In genomic region chr11:68601486-68601991, GRCm38 (mm10) we compare ENCODE assay signal across 9 mouse cellular contexts. TPM values are rescaled to one million over a fixed set of nuclear protein-coding genes. Genes with fewer than 3 reads are reported as not detected.
A peak's percentile ranks its signal among the peaks of the same experiment; 100 is the strongest.
DNase-seq lines count a peak whose midpoint lies in the region; ATAC-seq and TF ChIP-seq lines count a peak whose summit lies in the region.
"Had no signal": no experiment of that assay in that cellular context is flagged by ENCODE, and none has a peak within 500 bp of the region (broad histone marks: within the 10 kb centered on the region; RNA-seq: fewer than 3 reads in every experiment).

No protein-coding gene starts in this region.

- peak overlapping the region; percentile 60 for H3K27ac ChIP-seq in gastrocnemius, adult 2 months
- peak overlapping the region; percentile 86 for H3K27ac ChIP-seq in heart, embryonic 15.5 days
- peak overlapping the region; percentile 58 for H3K27ac ChIP-seq in liver, embryonic 13.5 days

- no peak overlapping the region for H3K9ac ChIP-seq in heart, embryonic 15.5 days
- H3K9ac ChIP-seq in liver, embryonic 13.5 days, result no peak overlapping the region

- no peak for TF ChIP-seq CTCF in gastrocnemius, adult 2 months (IDR thresholded peaks at IDR 0.05)

- peaks cover 39% of the 10 kb centered on the region for H3K4me1 ChIP-seq in heart, embryonic 15.5 days (replicated peaks)
- H3K4me1 ChIP-seq in liver, embryonic 13.5 days (replicated peaks), result peaks cover 17% of the 10 kb centered on the region

- WGBS in heart, embryonic 15.5 days, result 12% methylated on average over 9 of the region's 9 CpGs
- 30% methylated on average over 9 of the region's 9 CpGs for WGBS in liver, embryonic 13.5 days (ENCODE audit: insufficient replicate concordance)

- no peaks in the 10 kb centered on the region for H3K9me3 ChIP-seq in heart, embryonic 15.5 days (replicated peaks)
- no peaks in the 10 kb centered on the region for H3K9me3 ChIP-seq in liver, embryonic 13.5 days (replicated peaks)

- H3K36me3 ChIP-seq in heart, embryonic 15.5 days, result no peaks in the 10 kb centered on the region
- no peaks in the 10 kb centered on the region for H3K36me3 ChIP-seq in liver, embryonic 13.5 days

- 0 out of 2 replicates have a peak overlapping the region, but pooled peaks have one; percentile 5 for H3K4me2 ChIP-seq in heart, embryonic 15.5 days
- no peak overlapping the region for H3K4me2 ChIP-seq in liver, embryonic 13.5 days

- intact Hi-C loops in gastrocnemius, adult 2 months (cut with DNase I), result no loop called here

- H3K4me3 ChIP-seq in gastrocnemius, adult 2 months, result no peak overlapping the region
- H3K4me3 ChIP-seq in heart, embryonic 15.5 days, result no peak overlapping the region
- H3K4me3 ChIP-seq in liver, embryonic 13.5 days (replicated peaks), result no peak overlapping the region
- H3K4me3 ChIP-seq: myocyte had no signal

- DNase-seq in gastrocnemius, adult 2 months, result peak; percentile 35
- DNase-seq in gastrocnemius, postnatal 25 days, result no peak
- DNase-seq in embryo, embryonic 11 days, result peak; percentile 61
- no peak for DNase-seq in liver, embryonic 13.5 days
- no peak for DNase-seq in layer of hippocampus, adult 8-10 months (ENCODE audit: low spot score in 2 of 2)
- DNase-seq in neural tube, embryonic 10.5 days (ENCODE audit: extremely low spot score, low spot score), result no peak

- ATAC-seq in heart, embryonic 15.5 days (replicated peaks; ENCODE audit: insufficient number of reproducible peaks, insufficient read depth, low FRiP score, low read depth), result peak; percentile 37; the same call in 1 of the 2 replicates
- no peak for ATAC-seq in liver, embryonic 13.5 days (ENCODE audit: low read depth)
- ATAC-seq in megakaryocyte progenitor cell, adult 5-6 weeks (replicated peaks; ENCODE audit: poor library complexity), result no peak

- H3K27me3 ChIP-seq in heart, embryonic 15.5 days, result no peaks in the 10 kb centered on the region
- no peaks in the 10 kb centered on the region for H3K27me3 ChIP-seq in liver, embryonic 13.5 days

RNA-seq across cellular contexts. Expression of gene Ccdc42, which starts 14.7 kb away (rescaled TPM):
- not detected for total RNA-seq in gastrocnemius, adult 2 months (2021)
- total RNA-seq in gastrocnemius, postnatal 25 days (2021), result not detected
- polyA plus RNA-seq in heart, embryonic 15.5 days (2015; fragmentation: Nextera tagmentation; extraction: Ambion mirVana), result 1.0 and 1.4 TPM in 2 replicates
- polyA plus RNA-seq in liver, embryonic 13.5 days (2015; fragmentation: Nextera tagmentation; extraction: Ambion mirVana), result 0.09 TPM in 1 of 2 replicates, not detected in the other
- total RNA-seq in layer of hippocampus, adult 8-10 months (2022), result 1 to 10 TPM; 1.8 to 2.5 (median 2.0) TPM
- not detected in 2 replicates for total RNA-seq in megakaryocyte progenitor cell, adult 5-6 weeks (2015)
- total RNA-seq in megakaryocyte progenitor cell, adult 5-6 weeks (2017), result not detected in 2 replicates
- polyA plus RNA-seq: myocyte had no signal

RNA-seq across cellular contexts. Expression of gene Mfsd6l, which starts 45.6 kb away (rescaled TPM):
- under 1 TPM in 1 of 2 experiments, not detected in 1; 0.11 TPM for total RNA-seq in gastrocnemius, adult 2 months (2021)
- not detected for total RNA-seq in gastrocnemius, postnatal 25 days (2021)
- polyA plus RNA-seq in heart, embryonic 15.5 days (2015; fragmentation: Nextera tagmentation; extraction: Ambion mirVana), result 0.19 TPM in 1 of 2 replicates, not detected in the other
- polyA plus RNA-seq in liver, embryonic 13.5 days (2015; fragmentation: Nextera tagmentation; extraction: Ambion mirVana), result not detected in 2 replicates
- total RNA-seq in layer of hippocampus, adult 8-10 months (2022), result not detected
- 0.17 and 0.34 TPM in 2 replicates for total RNA-seq in megakaryocyte progenitor cell, adult 5-6 weeks (2015)
- total RNA-seq in megakaryocyte progenitor cell, adult 5-6 weeks (2017), result not detected in 2 replicates
- polyA plus RNA-seq: myocyte had no signal

Comparison
In these comparisons a context has a peak if more than half of its experiments do, and no peak if none do; other contexts are left out.
1. DNase-seq: peak in gastrocnemius, adult 2 months (single experiment) and embryo, embryonic 11 days (single experiment); none in gastrocnemius, postnatal 25 days (single experiment), liver, embryonic 13.5 days (single experiment), layer of hippocampus, adult 8-10 months (0 of 2) and neural tube, embryonic 10.5 days (single experiment).
2. Peak in every context shown above with its lines, with median percentiles within 50 percentile points of each other: H3K27ac ChIP-seq.